Mouse (Mus musculus) midbrain, embryonic 14.5 days (tissue): ENCODE measurements around the gene Tgm5. TPM values are rescaled to one million over a fixed set of nuclear protein-coding genes. Genes with fewer than 3 reads are reported as not detected.
"Not testable (repeated sequence)": the region's sequence is repeated elsewhere in the genome, so short reads cannot be mapped to it uniquely, and the experiment has no call there.

Experiments used
- ATAC-seq: fragments of 200-750 bp; cut with Nextera tagmentation; 2 replicates; pipeline ENCODE4 v1.8.0; 2017; ENCODE audit warnings: moderate number of reproducible peaks, moderate library complexity; ENCODE audit not compliant: low FRiP score, low TSS enrichment
- DNase-seq: peaks from one replicate; pipeline ENCODE4 v3.0.0-alpha.2; 2015
- H3K27ac ChIP-seq: fragments of 300-500 bp; sonication (generic); replicated peaks from 2 replicates; pipeline ENCODE4 v1.5.1; 2014; ENCODE audit warnings: mild to moderate bottlenecking, low read depth, low read length, moderate library complexity
- H3K27me3 ChIP-seq: fragments of 300-500 bp; sonication (generic); 2 replicates; pipeline ENCODE4 v1.6.1; 2014; ENCODE audit warnings: low read length, control low read depth, mixed read lengths; ENCODE audit not compliant: control insufficient read depth, insufficient read depth
- H3K36me3 ChIP-seq: fragments of 300-500 bp; sonication (generic); 2 replicates; pipeline ENCODE4 v1.6.1; 2014; ENCODE audit warnings: low read length, control low read depth; ENCODE audit not compliant: control insufficient read depth, insufficient read depth
- H3K4me1 ChIP-seq: fragments of 300-500 bp; sonication (generic); 2 replicates; pipeline ENCODE4 v1.6.1; 2014; ENCODE audit warnings: mild to moderate bottlenecking, antibody characterized with exemption, low read length, control low read depth; ENCODE audit not compliant: control insufficient read depth, insufficient read depth
- H3K4me2 ChIP-seq: fragments of 300-500 bp; sonication (generic); 2 replicates; pipeline ENCODE4 v1.6.1; 2014; ENCODE audit warnings: mild to moderate bottlenecking, low read length, moderate library complexity
- H3K4me3 ChIP-seq: fragments of 300-500 bp; sonication (generic); replicated peaks from 2 replicates; pipeline ENCODE4 v1.5.1; 2014; ENCODE audit warnings: low read depth, low read length
- H3K9ac ChIP-seq: fragments of 300-500 bp; sonication (generic); replicated peaks from 2 replicates; pipeline ENCODE4 v1.6.1; 2014; ENCODE audit warnings: mild to moderate bottlenecking, low read length, moderate library complexity
- H3K9me3 ChIP-seq: fragments of 300-500 bp; sonication (generic); 2 replicates; pipeline ENCODE4 v1.6.1; 2016; ENCODE audit warnings: low read length, control low read depth, mixed read lengths; ENCODE audit not compliant: control insufficient read depth
- whole genome bisulfite sequencing: fragments of 180-500 bp; shearing (Covaris S2); extraction: QIAGEN DNeasy Blood & Tissue Kit; methylation state at CpG from one replicate; pipeline ENCODE4 v1.1.7; 2014; 5-methylcytosine and 5-hydroxymethylcytosine counted together
- polyA plus RNA-seq: library from polyadenylated mRNA; unstranded; fragments of >200 nt; fragmentation: Nextera tagmentation; extraction: Ambion mirVana; gene quantifications from 2 replicates; pipeline ENCODE4 v1.2.1, GENCODE M21; 2014

Tgm5 gene
- polyA plus RNA-seq: not detected in 2 replicates

DNA sequence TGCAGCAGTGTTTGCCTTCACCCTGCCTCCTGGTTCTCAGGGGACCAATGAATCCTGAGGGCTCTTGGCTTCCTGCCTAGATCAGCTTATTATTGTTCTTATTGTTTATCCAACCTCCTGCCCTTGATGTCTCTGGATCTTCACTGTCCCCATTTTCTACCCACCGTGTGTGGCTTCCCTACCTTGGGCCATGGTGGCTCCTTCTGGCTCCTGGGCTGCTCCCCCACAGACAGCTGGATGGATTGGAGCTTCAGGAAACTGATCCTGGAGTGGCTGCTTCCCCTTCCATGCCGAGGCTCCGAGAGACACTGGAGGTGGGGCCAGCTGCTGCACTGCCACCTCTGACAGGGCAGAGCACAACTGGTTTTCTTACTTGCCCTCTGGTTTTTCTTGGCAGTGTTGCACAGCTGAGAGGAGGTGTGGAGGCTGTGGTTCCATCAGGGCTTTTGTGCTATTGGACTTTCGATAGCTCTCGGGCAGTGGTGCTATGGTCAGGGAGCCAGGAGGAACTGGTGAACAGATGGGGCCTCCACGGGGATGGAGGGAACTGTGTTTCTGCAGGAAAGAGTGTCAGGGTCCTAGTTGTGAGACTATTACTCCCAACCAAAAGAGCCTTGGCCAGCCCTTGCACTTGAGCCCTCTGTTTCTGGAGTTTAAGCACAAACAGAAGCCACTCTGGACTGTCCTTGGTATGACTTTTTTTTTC is at the start of gene Tgm5:
Gene Tgm5 (minus strand): TSS at position 362 of the 706 bp plus-strand sequence.
- Histone ChIP-seq H3K4me3 (no peak within 1 kb of the TSS), H3K36me3 (no peaks in the 10 kb centered on the region), H3K4me1 (no peaks in the 10 kb centered on the region), H3K27me3 (no peaks in the 10 kb centered on the region), H3K27ac (no peak within 1 kb of the TSS), H3K4me2 (no peak within 1 kb of the TSS), H3K9ac (no peak within 1 kb of the TSS), H3K9me3 (no peaks in the 10 kb centered on the region)
- WGBS: 68% methylated on average over 6 of the region's 6 CpGs
- ATAC-seq (no peak), DNase-seq (peak; percentile 10)

- Histone ChIP-seq H3K9me3 (no peaks in the 10 kb centered on the region), H3K4me2 (no peak overlapping the region), H3K4me3 (no peak overlapping the region), H3K27me3 (no peaks in the 10 kb centered on the region), H3K27ac (no peak overlapping the region), H3K4me1 (peaks cover 4% of the 10 kb centered on the region), H3K36me3 (0 out of 2 replicates have a peak, but pooled peaks cover 3% of the 10 kb centered on the region), H3K9ac (no peak overlapping the region)
- WGBS: 67% methylated on average over 1 of the region's 1 CpGs
- no peak for ATAC-seq
- no peak for DNase-seq
Observed at GRCm38 (mm10) chr2:121132822-121133221, 47.2 kb upstream of the Tgm5 start.

- H3K4me1 ChIP-seq: no peaks in the 10 kb centered on the region
- H3K27ac ChIP-seq: no peak overlapping the region
- WGBS: 70% methylated on average over 9 of the region's 9 CpGs
- DNase-seq: no peak
- H3K36me3 ChIP-seq: no peaks in the 10 kb centered on the region
- H3K9me3 ChIP-seq: no peaks in the 10 kb centered on the region
- ATAC-seq: no peak
- H3K27me3 ChIP-seq: no peaks in the 10 kb centered on the region
- no peak overlapping the region for H3K4me3 ChIP-seq
- H3K4me2 ChIP-seq: no peak overlapping the region
- no peak overlapping the region for H3K9ac ChIP-seq
Observed at GRCm38 (mm10) chr2:121128865-121129620, 43.4 kb upstream of the Tgm5 start.

- Histone ChIP-seq H3K9ac (no peak overlapping the region), H3K4me2 (no peak overlapping the region), H3K4me3 (no peak overlapping the region), H3K27me3 (no peaks in the 10 kb centered on the region), H3K4me1 (no peaks in the 10 kb centered on the region), H3K27ac (no peak overlapping the region), H3K36me3 (no peaks in the 10 kb centered on the region), H3K9me3 (no peaks in the 10 kb centered on the region)
- no peak for DNase-seq
- WGBS: 85% methylated on average over 1 of the region's 1 CpGs
- no peak for ATAC-seq
Observed at GRCm38 (mm10) chr2:121127536-121127935, 41.9 kb upstream of the Tgm5 start.

DNA sequence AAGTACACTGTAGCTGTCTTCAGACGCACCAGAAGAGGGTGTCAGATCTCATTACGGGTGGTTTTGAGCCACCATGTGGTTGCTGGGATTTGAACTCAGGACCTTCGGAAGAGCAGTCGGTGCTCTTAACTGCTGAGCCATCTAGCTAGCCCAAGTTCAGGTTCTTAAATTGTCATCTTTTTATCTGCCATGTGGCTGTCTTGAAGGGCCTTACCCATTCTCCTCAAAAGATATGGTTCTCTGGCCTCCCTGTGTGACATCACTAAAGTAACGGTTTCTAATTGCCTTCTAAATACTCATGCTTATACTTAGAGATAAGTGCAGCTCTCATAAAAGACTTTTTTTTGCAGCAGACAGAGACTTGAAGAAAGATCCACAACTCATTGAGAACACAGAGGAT is 40.7 kb upstream of the Tgm5 start:
- H3K36me3 ChIP-seq, H3K4me2 ChIP-seq, H3K9me3 ChIP-seq, ATAC-seq, H3K27me3 ChIP-seq, H3K4me1 ChIP-seq, H3K27ac ChIP-seq, DNase-seq, H3K4me3 ChIP-seq, H3K9ac ChIP-seq: not testable (repeated sequence)
- 90% methylated on average over 5 of the region's 5 CpGs for WGBS

- Histone ChIP-seq H3K27ac (no peak overlapping the region), H3K27me3 (no peaks in the 10 kb centered on the region), H3K4me1 (no peaks in the 10 kb centered on the region), H3K4me2 (no peak overlapping the region), H3K4me3 (no peak overlapping the region), H3K9me3 (no peaks in the 10 kb centered on the region), H3K36me3 (no peaks in the 10 kb centered on the region), H3K9ac (no peak overlapping the region)
- WGBS: 88% methylated on average over 3 of the region's 3 CpGs
- ATAC-seq (no peak), DNase-seq (no peak)
Observed at GRCm38 (mm10) chr2:121119260-121119659, 33.6 kb upstream of the Tgm5 start.

- H3K27me3 ChIP-seq: no peaks in the 10 kb centered on the region
- no peaks in the 10 kb centered on the region for H3K9me3 ChIP-seq
- no peak overlapping the region for H3K4me2 ChIP-seq
- no peaks in the 10 kb centered on the region for H3K36me3 ChIP-seq
- no peaks in the 10 kb centered on the region for H3K4me1 ChIP-seq
- no peak for ATAC-seq
- H3K9ac ChIP-seq: no peak overlapping the region
- no peak overlapping the region for H3K27ac ChIP-seq
- no peak for DNase-seq
- H3K4me3 ChIP-seq: no peak overlapping the region
- 86% methylated on average over 2 of the region's 2 CpGs for WGBS
Observed at GRCm38 (mm10) chr2:121115418-121115817, 29.8 kb upstream of the Tgm5 start.

DNA sequence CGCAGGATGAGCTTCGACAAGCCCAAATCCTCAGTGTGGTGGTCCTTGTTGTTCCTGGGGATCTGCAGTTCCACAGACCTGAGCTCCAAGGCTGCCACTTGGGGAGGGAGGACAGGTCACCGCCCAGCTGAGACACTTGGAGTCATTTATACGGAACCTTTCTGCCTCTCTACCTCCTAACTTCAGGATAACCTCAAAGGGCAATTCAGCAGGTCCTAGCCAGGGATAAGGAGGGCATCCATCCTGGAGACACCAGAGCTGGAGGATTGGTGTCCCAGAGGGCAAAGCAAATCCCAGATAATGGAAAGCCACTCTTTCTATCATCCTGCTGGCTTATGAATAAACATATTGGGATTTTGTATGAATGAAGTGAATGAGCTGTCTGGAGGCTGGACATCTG is 24.1 kb upstream of the Tgm5 start, which contains the start of gene Tgm7:
Gene Tgm7 (minus strand): TSS at position 101 of the 400 bp plus-strand sequence.
- Histone ChIP-seq H3K27me3 (no peaks in the 10 kb centered on the region), H3K4me2 (no peak within 1 kb of the TSS), H3K9ac (no peak within 1 kb of the TSS), H3K4me1 (no peaks in the 10 kb centered on the region), H3K27ac (no peak within 1 kb of the TSS), H3K4me3 (no peak within 1 kb of the TSS), H3K36me3 (no peaks in the 10 kb centered on the region), H3K9me3 (no peaks in the 10 kb centered on the region)
- no peak for DNase-seq
- no peak for ATAC-seq
- 90% methylated on average over 4 of the region's 4 CpGs for WGBS

- H3K9ac ChIP-seq: no peak overlapping the region
- no peak overlapping the region for H3K4me2 ChIP-seq
- DNase-seq: no peak
- no peaks in the 10 kb centered on the region for H3K4me1 ChIP-seq
- H3K9me3 ChIP-seq: no peaks in the 10 kb centered on the region
- H3K36me3 ChIP-seq: no peaks in the 10 kb centered on the region
- H3K4me3 ChIP-seq: no peak overlapping the region
- H3K27me3 ChIP-seq: no peaks in the 10 kb centered on the region
- ATAC-seq: no peak
- no peak overlapping the region for H3K27ac ChIP-seq
Observed at GRCm38 (mm10) chr2:121105940-121106339, 20.3 kb upstream of the Tgm5 start.
